Mouse (Mus musculus): Measurements from ENCODE around the gene Fam43b.
A peak's percentile ranks its signal among the peaks of the same experiment; 100 is the strongest.

DNA sequence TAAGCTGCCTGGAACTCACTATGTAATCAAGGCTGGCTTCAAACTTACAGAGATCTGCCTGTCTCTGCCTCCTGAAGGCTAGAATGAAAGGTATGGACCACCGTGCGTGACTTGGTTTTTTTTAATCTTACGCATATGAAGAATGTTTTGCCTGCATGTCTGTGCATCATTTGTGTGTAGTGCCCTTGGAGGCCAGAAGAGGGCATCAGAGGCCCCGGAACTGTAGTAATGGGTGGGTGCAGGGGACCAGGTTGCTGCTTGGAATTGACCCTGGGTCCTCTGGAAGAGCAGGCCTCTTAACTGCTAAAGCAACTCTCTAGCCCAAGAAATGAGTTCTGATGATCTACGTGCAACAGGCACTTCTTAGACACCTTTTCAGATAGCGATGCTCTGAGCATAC lies 13.9 kb downstream of the Fam43b start:
- peak; percentile 46 for TF ChIP-seq CTCF (IDR thresholded peaks at IDR 0.05; ENCODE audit: low read depth)
- TF ChIP-seq EP300 (IDR thresholded peaks at IDR 0.05; ENCODE audit: low read depth), result no peak
